In the genomic region with DNA sequence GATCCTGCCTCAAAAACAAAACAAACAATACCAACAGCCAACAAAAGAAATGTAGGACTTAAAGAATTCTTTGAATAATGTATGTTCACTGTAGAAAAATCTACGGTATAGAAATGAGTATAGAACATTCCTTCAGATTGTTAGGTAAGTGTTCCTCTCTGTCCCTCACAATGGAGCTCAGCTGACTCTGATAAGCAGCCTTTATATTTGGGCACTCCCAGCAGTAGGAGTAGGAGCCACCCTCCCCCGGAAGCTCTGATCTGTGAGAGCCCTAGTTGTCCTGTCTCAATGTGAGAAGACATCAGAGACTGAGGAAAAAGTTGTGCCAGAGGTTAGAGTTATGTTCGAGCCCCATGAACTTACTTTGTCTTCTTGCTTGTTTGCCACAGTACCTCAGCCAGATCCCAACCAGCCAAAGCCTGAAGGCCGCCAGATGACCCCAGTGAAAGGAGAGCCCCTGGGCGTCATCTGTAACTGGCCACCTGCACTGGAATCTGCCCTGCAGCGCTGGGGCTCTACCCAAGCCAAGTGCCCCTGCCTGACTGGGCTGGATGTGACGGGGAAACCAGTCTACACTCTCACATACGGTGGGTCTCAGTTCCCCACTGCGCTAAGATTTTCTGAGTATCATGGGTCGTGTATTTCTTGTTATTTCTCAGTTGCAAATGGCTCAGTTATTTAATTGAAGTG, we compare ENCODE assay signal across 21 mouse cellular contexts.
DNase-seq lines count a peak whose midpoint lies in the region; ATAC-seq and TF ChIP-seq lines count a peak whose summit lies in the region.
"Had no signal": no experiment of that assay in that cellular context is flagged by ENCODE, and none has a peak within 500 bp of the region (broad histone marks: within the 10 kb centered on the region; RNA-seq: fewer than 3 reads in every experiment).

No protein-coding gene starts in this region.

- H3K4me3 ChIP-seq in heart, embryonic 13.5 days, result no peak overlapping the region
- H3K4me3 ChIP-seq in testis, adult 2 months (ENCODE audit: control insufficient read depth, low read depth, low read length), result peak overlapping the region; percentile 76
- H3K4me3 ChIP-seq in intestine, postnatal 0 days (ENCODE audit: low read depth, low read length), result no peak overlapping the region

- ATAC-seq in heart, embryonic 13.5 days (ENCODE audit: extremely low read depth, insufficient number of reproducible peaks, low FRiP score, low TSS enrichment), result peak; percentile 31; the same call in 1 of the 2 replicates
- ATAC-seq in intestine, postnatal 0 days, result peak; percentile 78
- ATAC-seq: forebrain, postnatal 0 days; hindbrain, postnatal 0 days; liver, postnatal 0 days; lung, postnatal 0 days had no signal

- no peak; the same call in 1 of the 2 replicates for TF ChIP-seq POLR2A in testis, adult 2 months (IDR thresholded peaks at IDR 0.05; ENCODE audit: control insufficient read depth, low read depth, low read length)

- peaks cover 81% of the 10 kb centered on the region for H3K36me3 ChIP-seq in heart, embryonic 13.5 days
- peaks cover 1% of the 10 kb centered on the region for H3K36me3 ChIP-seq in testis, adult 2 months (ENCODE audit: control insufficient read depth, insufficient read depth, low read length)
- H3K36me3 ChIP-seq in intestine, postnatal 0 days (ENCODE audit: control insufficient read depth, insufficient read depth), result peaks cover 35% of the 10 kb centered on the region

- no peaks in the 10 kb centered on the region for H3K27me3 ChIP-seq in heart, embryonic 13.5 days (replicated peaks)
- no peaks in the 10 kb centered on the region for H3K27me3 ChIP-seq in testis, adult 2 months (ENCODE audit: control insufficient read depth, insufficient read depth, low read length)
- no peaks in the 10 kb centered on the region for H3K27me3 ChIP-seq in intestine, postnatal 0 days (replicated peaks; ENCODE audit: control insufficient read depth, insufficient read depth, low read length)

- DNase-seq in heart, adult 8-10 months (ENCODE audit: low spot score), result no peak
- DNase-seq in testis, postnatal 10 days (ENCODE audit: low spot score), result no peak
- peak; percentile 30 for DNase-seq in testis, postnatal 14 days (ENCODE audit: low spot score)
- no peak for DNase-seq in right cerebral cortex, adult 2 months (ENCODE audit: low spot score in 2 of 2)
- DNase-seq in adrenal gland, postnatal 25 days, result no peak
- DNase-seq: cerebellum, adult 11 months; cerebellum, adult 9-11 months; forebrain, postnatal 0 days; kidney, adult 2 months; left cerebral cortex, postnatal 4 days; liver, postnatal 0 days; right cerebral cortex, postnatal 14 days had no signal

- H3K27ac ChIP-seq in heart, embryonic 13.5 days (replicated peaks), result peak overlapping the region; percentile 32
- H3K27ac ChIP-seq in testis, adult 2 months (ENCODE audit: control insufficient read depth, insufficient read depth, low read depth, low read length), result peak overlapping the region; percentile 29
- H3K27ac ChIP-seq in intestine, postnatal 0 days (ENCODE audit: low read depth, low read length), result peak overlapping the region; percentile 85
- H3K27ac ChIP-seq: hindbrain, postnatal 0 days; kidney, postnatal 0 days; macrophage had no signal

- no peak overlapping the region for H3K4me2 ChIP-seq in heart, embryonic 13.5 days
- no peak overlapping the region for H3K4me2 ChIP-seq in intestine, postnatal 0 days (replicated peaks; ENCODE audit: low read depth)
- H3K4me2 ChIP-seq: liver, embryonic 11.5 days; midbrain, embryonic 11.5 days had no signal

- H3K4me1 ChIP-seq in heart, embryonic 13.5 days, result peaks cover 29% of the 10 kb centered on the region
- peaks cover 2% of the 10 kb centered on the region; the same call in 1 of the 2 replicates for H3K4me1 ChIP-seq in testis, adult 2 months (ENCODE audit: control insufficient read depth, insufficient read depth, low read length)
- H3K4me1 ChIP-seq in intestine, postnatal 0 days (replicated peaks; ENCODE audit: control insufficient read depth, insufficient read depth, low read length), result no peaks in the 10 kb centered on the region

- no peak overlapping the region for H3K9ac ChIP-seq in heart, embryonic 13.5 days
- no peak overlapping the region for H3K9ac ChIP-seq in intestine, postnatal 0 days (ENCODE audit: low read depth, low read length)
- H3K9ac ChIP-seq: forebrain, postnatal 0 days; liver, postnatal 0 days had no signal

- no peak for TF ChIP-seq CTCF in testis, adult 2 months (IDR thresholded peaks at IDR 0.05; ENCODE audit: control insufficient read depth, insufficient read depth, insufficient replicate concordance, low read depth, low read length)
- no peak for TF ChIP-seq CTCF in intestine, postnatal 0 days (IDR thresholded peaks at IDR 0.05; ENCODE audit: low read depth)

- H3K9me3 ChIP-seq in heart, embryonic 13.5 days, result no peaks in the 10 kb centered on the region
- no peaks in the 10 kb centered on the region for H3K9me3 ChIP-seq in intestine, postnatal 0 days (ENCODE audit: control insufficient read depth)

- WGBS in heart, embryonic 13.5 days, result 71% methylated on average over 10 of the region's 10 CpGs
- 63% methylated on average over 10 of the region's 10 CpGs for WGBS in intestine, postnatal 0 days

Comparison
In these comparisons a context has a peak if more than half of its experiments do, and no peak if none do; other contexts are left out.
1. H3K27ac ChIP-seq: peak in every context shown above with its lines; median percentile 85 in intestine, postnatal 0 days; 32 in heart, embryonic 13.5 days; 29 in testis, adult 2 months.